Mouse (Mus musculus): ENCODE measurements around the gene Tent2. TPM values are rescaled to one million over a fixed set of nuclear protein-coding genes. Genes with fewer than 3 reads are reported as not detected.

Tent2 gene
- polyA plus RNA-seq, 2 experiments = 23.3 to 35.8 TPM

DNA sequence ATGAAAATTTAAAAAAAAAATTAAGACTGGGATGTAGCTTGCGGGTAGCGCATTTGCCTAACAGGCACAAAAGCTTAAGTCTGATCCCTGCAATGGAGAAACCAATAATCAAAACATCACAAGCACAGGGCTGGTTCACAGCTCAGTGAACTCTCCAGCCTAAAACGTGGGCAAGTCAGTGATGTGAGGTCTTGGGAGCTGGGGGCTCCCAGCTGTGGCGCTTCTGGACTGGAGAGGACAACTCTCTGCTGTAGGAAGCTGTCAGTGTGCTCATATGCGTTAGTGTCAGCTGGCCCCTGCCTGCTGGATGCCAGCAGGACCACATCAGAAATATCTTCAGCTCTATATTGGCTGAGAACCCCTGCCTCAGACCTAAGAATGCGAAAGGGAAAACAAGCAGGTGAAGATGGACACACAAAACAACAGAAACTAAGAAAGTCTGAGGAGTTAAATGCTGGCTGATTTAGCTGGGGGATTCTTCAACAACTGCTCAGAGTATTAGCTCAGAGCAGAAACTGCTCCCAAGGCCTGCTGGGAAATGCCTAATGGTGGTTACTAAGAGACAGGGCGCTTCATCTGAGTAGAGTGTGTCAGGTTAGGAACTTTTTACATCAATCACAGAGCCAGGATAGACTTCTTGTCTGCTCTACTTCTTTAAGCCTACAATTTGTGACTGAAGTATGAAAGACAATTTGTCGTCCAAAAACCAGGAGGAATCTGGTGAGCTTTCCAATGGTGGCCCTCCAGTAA is 63.9 kb downstream of the Tent2 start:
- Histone ChIP-seq H3K4me2 (ENCODE audit: low read depth) (no peak overlapping the region), H3K36me3 (replicated peaks; ENCODE audit: control insufficient read depth, insufficient read depth, low read depth) (no peaks in the 10 kb centered on the region), H3K27me3 (ENCODE audit: control insufficient read depth, insufficient read depth, low read length) (no peaks in the 10 kb centered on the region), H3K9ac (replicated peaks) (no peak overlapping the region), H3K4me1 (replicated peaks; ENCODE audit: control insufficient read depth in 2 of 2, insufficient read depth in 2 of 2, low read length in 1 of 2) (no peaks in the 10 kb centered on the region), H3K4me3 (ENCODE audit: insufficient read depth in 1 of 2, low read depth in 2 of 2, low read length in 2 of 2) (no peak overlapping the region), H3K27ac (no peak overlapping the region), H3K9me3 (ENCODE audit: control insufficient read depth, low read length) (no peaks in the 10 kb centered on the region)
- DNase-seq (ENCODE audit: low read depth in 3 of 3, low spot score in 3 of 3) = no peak
- WGBS (ENCODE audit: insufficient replicate concordance) = 57% methylated on average over 8 of the region's 8 CpGs
- no peak for ATAC-seq (ENCODE audit: insufficient read depth)
- TF ChIP-seq EP300 (IDR thresholded peaks at IDR 0.05; ENCODE audit: low read depth) (no peak), CTCF (IDR thresholded peaks at IDR 0.05; ENCODE audit: low read depth) (no peak)

GRCm38 (mm10) chr13:93122321-93122720 is 69.9 kb downstream of the Tent2 start:
- Histone ChIP-seq H3K4me3 (ENCODE audit: insufficient read depth in 1 of 2, low read depth in 2 of 2, low read length in 2 of 2) (no peak overlapping the region), H3K4me1 (replicated peaks; ENCODE audit: control insufficient read depth in 2 of 2, insufficient read depth in 2 of 2, low read length in 1 of 2) (no peaks in the 10 kb centered on the region), H3K27me3 (ENCODE audit: control insufficient read depth, insufficient read depth, low read length) (no peaks in the 10 kb centered on the region), H3K36me3 (replicated peaks; ENCODE audit: control insufficient read depth, insufficient read depth, low read depth) (no peaks in the 10 kb centered on the region), H3K9me3 (ENCODE audit: control insufficient read depth, low read length) (no peaks in the 10 kb centered on the region), H3K27ac (no peak overlapping the region), H3K4me2 (ENCODE audit: low read depth) (no peak overlapping the region), H3K9ac (replicated peaks) (no peak overlapping the region)
- 74% methylated on average over 9 of the region's 9 CpGs for whole genome bisulfite sequencing (ENCODE audit: insufficient replicate concordance)
- no peak for TF ChIP-seq CTCF (IDR thresholded peaks at IDR 0.05; ENCODE audit: low read depth)
- TF ChIP-seq EP300 (IDR thresholded peaks at IDR 0.05; ENCODE audit: low read depth) = no peak
- ATAC-seq (ENCODE audit: insufficient read depth) (no peak), DNase-seq (ENCODE audit: low read depth in 3 of 3, low spot score in 3 of 3) (no peak)

DNA sequence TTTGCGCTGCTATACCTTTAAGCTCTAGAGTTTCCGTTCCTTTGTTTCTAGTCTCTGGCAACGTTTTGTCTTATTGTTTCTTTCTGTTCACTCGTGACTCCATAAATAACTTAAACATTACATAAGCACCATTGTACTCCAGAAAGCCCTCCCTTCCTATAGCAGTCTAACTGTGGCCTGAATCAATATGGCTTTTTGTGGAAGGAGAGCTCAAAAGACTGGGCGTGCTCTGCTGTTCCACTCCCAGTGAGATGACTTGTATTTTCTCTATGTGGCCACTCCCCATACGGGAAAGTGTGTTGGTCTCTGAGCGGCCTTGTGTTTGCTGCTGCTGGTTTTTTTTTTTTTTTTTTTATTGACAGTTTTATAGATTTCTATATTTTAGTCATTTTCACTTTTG is 74.9 kb downstream of the Tent2 start:
- no peak for DNase-seq (ENCODE audit: low read depth in 3 of 3, low spot score in 3 of 3)

GRCm38 (mm10) chr13:93102340-93103090 is 89.7 kb downstream of the Tent2 start:
- Histone ChIP-seq H3K27ac (no peak overlapping the region), H3K4me3 (ENCODE audit: insufficient read depth in 1 of 2, low read depth in 2 of 2, low read length in 2 of 2) (no peak overlapping the region), H3K4me1 (replicated peaks; ENCODE audit: control insufficient read depth in 2 of 2, insufficient read depth in 2 of 2, low read length in 1 of 2) (no peaks in the 10 kb centered on the region), H3K4me2 (ENCODE audit: low read depth) (no peak overlapping the region), H3K36me3 (replicated peaks; ENCODE audit: control insufficient read depth, insufficient read depth, low read depth) (no peaks in the 10 kb centered on the region), H3K27me3 (ENCODE audit: control insufficient read depth, insufficient read depth, low read length) (no peaks in the 10 kb centered on the region), H3K9me3 (ENCODE audit: control insufficient read depth, low read length) (no peaks in the 10 kb centered on the region), H3K9ac (replicated peaks) (no peak overlapping the region)
- WGBS (ENCODE audit: insufficient replicate concordance) = 57% methylated on average over 4 of the region's 4 CpGs
- ATAC-seq (ENCODE audit: insufficient read depth) = no peak
- no peak for DNase-seq (ENCODE audit: low read depth in 3 of 3, low spot score in 3 of 3)
- no peak for TF ChIP-seq CTCF (IDR thresholded peaks at IDR 0.05; ENCODE audit: low read depth)
- no peak for TF ChIP-seq EP300 (IDR thresholded peaks at IDR 0.05; ENCODE audit: low read depth)

More for the DNA sequence above, 74.9 kb downstream of the Tent2 start:
- Histone ChIP-seq H3K27ac (no peak overlapping the region), H3K27me3 (ENCODE audit: control insufficient read depth, insufficient read depth, low read length) (no peaks in the 10 kb centered on the region), H3K9ac (replicated peaks) (no peak overlapping the region), H3K4me1 (replicated peaks; ENCODE audit: control insufficient read depth in 2 of 2, insufficient read depth in 2 of 2, low read length in 1 of 2) (no peaks in the 10 kb centered on the region), H3K36me3 (replicated peaks; ENCODE audit: control insufficient read depth, insufficient read depth, low read depth) (no peaks in the 10 kb centered on the region), H3K4me2 (ENCODE audit: low read depth) (no peak overlapping the region), H3K9me3 (ENCODE audit: control insufficient read depth, low read length) (no peaks in the 10 kb centered on the region), H3K4me3 (ENCODE audit: insufficient read depth in 1 of 2, low read depth in 2 of 2, low read length in 2 of 2) (no peak overlapping the region)
- no peak for TF ChIP-seq EP300 (IDR thresholded peaks at IDR 0.05; ENCODE audit: low read depth)
- no peak for TF ChIP-seq CTCF (IDR thresholded peaks at IDR 0.05; ENCODE audit: low read depth)
- ATAC-seq (ENCODE audit: insufficient read depth) = no peak
- WGBS (ENCODE audit: insufficient replicate concordance) = 58% methylated on average over 7 of the region's 7 CpGs

GRCm38 (mm10) chr13:93098596-93098995 is 93.6 kb downstream of the Tent2 start:
- H3K27ac ChIP-seq = no peak overlapping the region
- H3K4me1 ChIP-seq (replicated peaks; ENCODE audit: control insufficient read depth in 2 of 2, insufficient read depth in 2 of 2, low read length in 1 of 2) = peaks cover 0 to 9% of the 10 kb centered on the region in 2 experiments; a peak in 1 of 4 replicates
- ATAC-seq (ENCODE audit: insufficient read depth) (no peak), DNase-seq (ENCODE audit: low read depth in 3 of 3, low spot score in 3 of 3) (no peak)
- H3K27me3 ChIP-seq (ENCODE audit: control insufficient read depth, insufficient read depth, low read length) = no peaks in the 10 kb centered on the region
- TF ChIP-seq EP300 (IDR thresholded peaks at IDR 0.05; ENCODE audit: low read depth) (no peak), CTCF (IDR thresholded peaks at IDR 0.05; ENCODE audit: low read depth) (no peak)
- H3K36me3 ChIP-seq (replicated peaks; ENCODE audit: control insufficient read depth, insufficient read depth, low read depth) = no peaks in the 10 kb centered on the region
- no peak overlapping the region for H3K4me3 ChIP-seq (ENCODE audit: insufficient read depth in 1 of 2, low read depth in 2 of 2, low read length in 2 of 2)
- no peak overlapping the region for H3K9ac ChIP-seq (replicated peaks)
- WGBS (ENCODE audit: insufficient replicate concordance) = 62% methylated on average over 3 of the region's 3 CpGs
- H3K9me3 ChIP-seq (ENCODE audit: control insufficient read depth, low read length) = no peaks in the 10 kb centered on the region
- no peak overlapping the region for H3K4me2 ChIP-seq (ENCODE audit: low read depth)

All from liver, embryonic 14.5 days (tissue).